Mouse (Mus musculus) megakaryocyte progenitor cell, adult 5-6 weeks (primary cell): ENCODE measurements around the gene Gm12695. TPM values are rescaled to one million over a fixed set of nuclear protein-coding genes. Genes with fewer than 3 reads are reported as not detected.
A peak's percentile ranks its signal among the peaks of the same experiment; 100 is the strongest.

ENCODE experiments used
- ATAC-seq: replicated peaks from 2 replicates; pipeline ENCODE4 v1.8.0; 2016; ENCODE audit warnings: mild to moderate bottlenecking, moderate TSS enrichment, inconsistent platforms; ENCODE audit not compliant: poor library complexity
- total RNA-seq, 2 experiments: library from RNA; stranded (forward) in 1 of 2; stranded (reverse) in 1 of 2; fragments of 157-497, 149-512 nt in 1 of 2; fragments of 200-1000 nt in 1 of 2; gene quantifications; 2 replicates each; pipeline versions ENCODE4 v1.2.3 to v1.2.4; 2015 to 2017

The Gm12695 gene
- total RNA-seq (2015) (not detected in 2 replicates), total RNA-seq (2017) (not detected in 2 replicates)

- no peak for ATAC-seq
Measured at GRCm38 (mm10) chr4:96785086-96785485, at the start of gene Gm12695. Gene Gm12695, minus strand, starts transcription at chr4:96785186.

GRCm38 (mm10) chr4:96825540-96826045, 40.6 kb upstream of the Gm12695 start:
- no peak for ATAC-seq

- no peak for ATAC-seq
Measured at GRCm38 (mm10) chr4:96806824-96807808, 22.1 kb upstream of the Gm12695 start.

DNA sequence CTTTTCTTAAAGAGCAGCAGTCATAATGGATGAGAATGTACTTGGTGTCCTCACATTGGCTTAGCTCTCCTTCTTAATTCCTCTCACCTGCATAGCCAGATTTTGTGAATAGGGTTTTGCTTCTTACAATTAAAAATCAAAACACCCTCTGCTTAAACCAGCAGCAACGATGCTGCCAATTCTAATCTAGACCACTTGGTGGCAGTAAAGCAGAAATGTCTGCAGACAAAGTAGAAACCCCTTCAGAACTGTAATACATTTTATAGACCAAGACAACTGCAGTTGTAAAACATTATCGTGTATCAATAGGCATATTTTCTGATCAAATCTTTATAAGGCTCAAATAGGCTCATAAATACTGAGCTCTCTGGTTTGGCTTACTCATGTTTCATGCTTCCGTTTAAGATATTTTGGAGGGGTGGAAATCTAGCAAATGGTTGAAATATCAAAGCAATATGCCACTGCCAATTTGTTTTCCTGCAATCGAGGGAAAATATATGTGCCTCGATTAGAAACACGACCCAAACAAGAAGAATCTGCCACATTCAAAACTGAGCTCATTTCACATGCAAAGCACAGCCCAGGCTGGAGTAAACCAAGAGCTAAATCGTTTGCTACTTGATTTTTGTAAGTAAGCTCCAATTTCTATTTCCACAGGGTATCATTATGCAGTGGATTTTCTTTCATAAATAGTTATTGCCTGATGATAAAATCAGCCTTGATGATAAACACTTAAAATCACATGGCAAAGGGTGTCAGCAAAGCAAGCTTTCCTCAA, 14.6 kb upstream of the Gm12695 start:
- peak; percentile 66 for ATAC-seq

DNA sequence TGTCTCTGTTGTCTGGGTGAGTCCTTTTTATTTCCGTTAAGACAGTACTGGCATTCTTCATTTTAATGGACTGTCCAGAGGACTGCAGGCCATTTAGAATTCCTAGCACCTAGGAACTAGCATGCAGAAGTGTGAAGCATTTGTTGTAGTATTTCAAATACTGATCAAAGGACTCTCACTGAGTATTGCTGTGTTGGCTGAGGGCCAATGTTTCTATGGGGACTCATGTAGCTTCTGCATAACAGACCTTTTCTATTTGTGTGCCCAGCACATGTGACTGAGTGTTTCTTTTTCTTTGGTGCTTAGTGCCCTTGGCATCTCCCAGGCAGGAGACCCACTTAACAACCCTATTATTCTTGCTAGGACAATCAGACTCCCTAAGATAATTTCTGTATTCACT, 12.6 kb upstream of the Gm12695 start:
- ATAC-seq: no peak

GRCm38 (mm10) chr4:96791301-96791700, 6.3 kb upstream of the Gm12695 start:
- ATAC-seq: no peak

DNA sequence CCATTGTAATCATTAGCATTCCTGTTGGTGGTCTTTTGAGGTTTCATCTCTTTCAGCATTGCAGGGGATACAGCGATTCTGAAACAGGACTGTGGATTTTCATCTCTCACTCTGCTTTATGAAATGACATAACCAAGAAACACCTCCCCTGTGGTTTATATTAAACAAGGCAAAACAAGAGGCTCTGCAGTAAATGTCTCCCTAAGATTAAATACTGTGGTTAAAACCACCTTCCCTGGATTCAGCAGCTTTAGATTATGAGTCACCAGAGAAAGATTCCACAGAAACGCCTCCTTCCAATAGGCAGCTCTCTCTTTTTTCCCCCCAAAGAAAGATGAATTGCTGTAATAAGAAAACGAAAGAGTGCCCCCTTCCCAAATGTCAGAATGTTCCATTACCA, 4.9 kb upstream of the Gm12695 start:
- ATAC-seq: no peak

DNA sequence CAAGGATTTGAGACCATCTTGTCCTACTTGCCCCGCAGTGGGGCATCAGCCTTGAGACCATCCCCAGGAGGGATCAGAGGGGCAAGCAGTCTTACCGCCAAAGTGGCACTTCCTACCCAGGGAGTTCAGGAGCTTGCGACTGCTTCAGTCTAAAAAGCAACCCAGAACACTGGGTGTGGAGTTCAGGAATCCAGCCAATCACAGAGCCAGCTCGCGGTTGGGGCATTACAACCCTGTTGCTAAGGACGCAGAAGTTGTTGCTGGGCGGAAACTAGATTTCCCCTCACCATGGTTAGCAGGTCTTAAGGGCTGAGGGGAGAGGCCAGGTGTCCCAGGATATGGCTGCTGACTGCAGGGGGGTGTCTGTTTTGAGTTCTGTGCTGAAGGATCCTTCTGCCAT, 1.6 kb upstream of the Gm12695 start:
- ATAC-seq: peak; percentile 34; the same call in 1 of the 2 replicates

GRCm38 (mm10) chr4:96772966-96773566, 11.9 kb downstream of the Gm12695 start:
- no peak for ATAC-seq

GRCm38 (mm10) chr4:96766396-96766998, 18.5 kb downstream of the Gm12695 start:
- ATAC-seq: no peak

DNA sequence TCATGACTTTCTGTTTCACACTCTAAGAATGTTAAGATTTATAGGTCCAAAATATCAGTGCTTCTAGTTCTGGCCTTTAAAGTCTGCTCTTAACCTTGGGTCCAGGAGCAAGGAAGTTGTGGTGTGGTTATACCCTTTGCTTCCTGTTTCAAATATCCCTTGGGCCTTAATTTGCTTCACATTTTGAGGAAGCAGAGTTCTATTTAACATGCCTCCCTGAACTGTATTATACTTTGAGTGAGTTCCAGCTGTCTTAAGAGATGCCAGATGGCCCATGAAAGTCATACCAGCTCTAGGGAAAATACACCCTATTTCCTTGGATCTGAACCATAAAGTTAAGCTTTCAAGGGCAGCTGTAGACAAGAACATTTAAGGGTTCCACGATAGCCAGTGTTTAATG, 33.0 kb downstream of the Gm12695 start:
- peak; percentile 80 for ATAC-seq

- no peak for ATAC-seq
Measured at GRCm38 (mm10) chr4:96740472-96740871, 44.5 kb downstream of the Gm12695 start.

DNA sequence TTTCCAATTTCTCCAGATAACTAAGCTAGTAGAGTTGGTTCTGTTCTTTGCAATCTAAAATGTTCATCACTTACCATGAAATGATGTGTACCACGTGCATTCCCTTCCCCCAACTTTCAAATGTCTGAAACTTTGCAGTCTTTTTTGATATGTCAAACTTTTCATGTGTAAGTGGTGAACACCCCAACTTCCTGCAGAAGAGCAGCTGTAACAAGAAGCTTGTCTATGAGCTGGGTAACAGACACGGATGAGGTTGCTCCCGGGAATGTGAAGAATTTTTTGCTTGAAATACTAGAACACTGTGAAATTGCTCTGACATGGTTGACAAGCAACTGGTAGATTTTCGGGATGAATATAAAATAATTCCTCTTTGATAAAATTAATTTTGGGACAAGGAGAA, 55.7 kb downstream of the Gm12695 start:
- no peak for ATAC-seq

- no peak for ATAC-seq
Measured at GRCm38 (mm10) chr4:96728211-96728610, 56.8 kb downstream of the Gm12695 start.

GRCm38 (mm10) chr4:96725415-96726055, 59.5 kb downstream of the Gm12695 start:
- ATAC-seq: no peak

- no peak for ATAC-seq
Measured at GRCm38 (mm10) chr4:96722301-96722700, 62.7 kb downstream of the Gm12695 start.

DNA sequence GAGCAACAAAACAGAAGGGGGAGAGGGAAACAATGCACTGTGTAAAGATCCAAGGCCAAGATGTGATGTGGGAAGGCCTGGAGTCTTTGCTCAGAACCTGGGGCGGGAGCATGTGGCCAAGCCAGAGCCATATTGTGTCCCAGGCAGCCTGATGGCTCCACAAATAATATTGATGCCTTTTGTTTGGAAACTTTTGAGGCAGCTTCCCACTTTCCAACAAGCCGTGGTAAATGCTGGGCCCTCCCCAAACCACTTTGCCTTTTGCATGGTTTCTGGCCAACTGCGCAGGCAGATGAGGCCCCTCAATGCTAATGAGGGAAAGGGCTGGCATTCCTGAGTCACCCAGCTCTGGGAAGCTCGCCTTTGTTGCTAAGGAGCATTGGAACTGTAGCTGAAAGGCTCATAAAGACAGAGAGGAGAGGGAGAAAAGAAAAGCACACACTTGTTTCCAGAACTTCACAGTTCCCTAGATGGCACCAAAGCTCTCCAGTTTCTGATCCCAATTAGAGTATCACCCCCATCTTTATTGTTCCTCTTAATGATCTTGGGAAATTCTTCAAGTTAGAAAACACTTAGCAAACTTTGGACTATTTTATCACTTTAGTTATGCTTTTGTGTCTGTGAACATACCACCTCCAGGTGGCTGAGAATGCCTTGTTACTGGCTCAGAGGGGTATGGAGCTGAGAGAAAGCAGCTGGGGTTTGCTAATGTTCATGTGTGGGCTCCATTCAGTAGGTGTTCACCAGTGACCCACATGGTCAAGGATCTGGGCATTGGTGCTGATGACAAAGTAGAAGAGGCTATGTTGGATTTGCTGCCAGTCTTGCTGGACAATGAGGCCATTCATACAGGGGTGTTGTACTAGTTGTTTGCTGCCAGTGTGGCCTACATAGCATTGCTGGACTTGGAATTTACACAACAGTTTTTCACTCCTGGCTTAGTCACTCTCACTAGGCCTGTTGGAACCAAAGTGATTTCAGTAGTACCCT, 65.7 kb downstream of the Gm12695 start:
- ATAC-seq: no peak

- ATAC-seq: no peak
Measured at GRCm38 (mm10) chr4:96718503-96718902, 66.5 kb downstream of the Gm12695 start.
